Mouse (Mus musculus): ENCODE measurements around the gene Mtfr2. TPM values are rescaled to one million over a fixed set of nuclear protein-coding genes. Genes with fewer than 3 reads are reported as not detected.

Mtfr2 gene
- polyA plus RNA-seq, 1 experiment from 2014 or later = 5.3 TPM

DNA sequence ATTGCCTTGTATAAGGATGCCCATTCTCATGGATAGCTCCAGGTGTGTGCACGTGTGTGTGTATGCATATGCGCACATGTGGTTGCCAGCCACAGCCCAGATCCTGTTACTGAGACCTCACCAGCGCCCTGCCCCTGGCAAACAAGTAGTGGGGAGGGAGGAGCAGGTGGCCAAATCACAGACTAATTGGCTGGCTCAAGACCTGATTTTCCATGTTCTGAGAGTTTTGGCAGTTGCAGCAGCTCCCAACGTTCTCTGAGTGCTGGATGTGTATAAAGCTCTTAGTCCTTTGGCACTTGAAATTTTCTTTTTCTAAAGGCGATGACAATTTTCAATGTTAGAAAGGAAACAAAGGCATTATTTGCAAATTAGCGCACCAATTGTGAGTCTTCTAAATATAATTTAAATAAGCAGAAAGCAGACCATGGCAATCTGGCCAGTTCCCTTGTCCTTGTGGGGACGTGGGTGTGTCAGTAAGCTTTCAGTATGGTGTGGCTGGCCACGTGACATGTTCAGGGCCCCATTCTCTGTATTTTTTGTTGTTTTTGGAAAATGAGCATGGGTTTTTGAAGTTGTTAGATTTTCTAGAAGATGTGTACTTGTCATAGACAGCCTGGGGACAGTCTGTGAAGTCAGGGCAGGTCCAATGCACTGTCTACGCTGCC lies 31.6 kb downstream of the Mtfr2 start:
- DNase-seq (ENCODE audit: low spot score) = no peak

DNA sequence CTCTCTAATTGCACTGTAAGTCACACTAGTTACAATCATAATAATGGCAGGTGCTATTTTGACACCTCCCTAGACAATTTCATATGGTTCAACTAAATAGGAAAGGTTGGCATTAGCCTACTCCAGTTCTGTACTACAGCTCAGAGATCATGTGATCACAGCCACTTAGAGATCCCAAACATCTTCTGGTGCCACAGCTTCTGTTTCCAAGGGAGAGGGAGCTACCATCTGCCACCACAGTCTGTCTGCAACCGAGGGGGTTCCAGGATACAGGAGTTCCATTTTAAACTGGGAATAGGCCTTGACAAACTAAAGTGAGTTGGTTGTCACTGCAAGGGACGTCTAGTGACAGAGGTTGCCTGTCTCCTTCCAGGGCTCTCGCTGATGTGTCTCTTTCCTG lies 33.2 kb downstream of the Mtfr2 start:
- no peak for DNase-seq (ENCODE audit: low spot score)

DNA sequence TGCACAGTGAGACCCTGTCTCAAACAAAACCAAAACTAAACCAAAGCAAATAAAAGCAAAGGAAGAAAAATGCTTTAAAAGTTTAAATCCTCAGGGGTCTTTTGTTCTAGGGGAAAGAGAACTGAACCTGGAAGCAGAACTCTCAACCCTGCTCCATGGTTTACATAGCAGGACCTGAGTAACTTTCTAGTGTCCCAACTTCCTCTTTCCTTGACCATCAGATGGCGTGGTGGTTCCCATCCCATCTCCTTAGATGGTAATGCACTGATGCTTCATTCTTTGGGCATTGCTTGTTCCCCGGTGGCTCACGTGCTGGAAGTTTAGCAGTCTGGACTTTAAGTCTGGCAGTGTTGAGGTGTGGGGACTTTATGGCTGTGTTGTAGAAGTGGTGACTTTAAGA lies 33.8 kb downstream of the Mtfr2 start:
- DNase-seq (ENCODE audit: low spot score) = no peak

DNA sequence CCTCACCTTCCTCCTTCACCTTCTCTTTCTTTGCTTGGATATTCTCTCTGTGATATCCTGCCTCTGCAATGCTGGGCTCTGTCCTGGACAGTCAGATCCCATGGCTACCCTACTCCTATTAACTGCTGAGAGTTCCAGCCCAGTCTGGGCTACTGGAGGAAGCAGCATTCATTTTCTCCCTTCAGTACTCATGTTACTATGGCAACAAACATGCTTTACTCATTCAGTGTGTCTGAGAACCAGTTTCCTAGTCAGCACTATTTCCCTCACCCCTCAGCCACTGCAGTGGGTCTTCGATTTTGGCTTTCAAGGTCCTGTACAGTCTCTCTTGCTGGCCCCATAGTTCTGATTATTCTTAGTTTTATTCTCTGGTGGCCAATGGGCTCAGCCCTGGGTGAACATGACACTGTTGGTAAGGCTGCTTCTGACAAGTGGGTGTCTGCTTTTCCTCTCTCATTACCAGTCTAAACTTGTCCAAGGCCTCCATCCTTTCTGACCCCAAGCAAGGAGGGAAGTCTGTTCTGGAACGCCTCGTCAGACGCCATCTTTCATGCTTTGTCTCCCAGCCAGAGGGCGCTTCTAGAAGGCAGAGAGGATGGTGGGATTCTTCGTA lies 35.3 kb downstream of the Mtfr2 start:
- DNase-seq (ENCODE audit: low spot score) = no peak

DNA sequence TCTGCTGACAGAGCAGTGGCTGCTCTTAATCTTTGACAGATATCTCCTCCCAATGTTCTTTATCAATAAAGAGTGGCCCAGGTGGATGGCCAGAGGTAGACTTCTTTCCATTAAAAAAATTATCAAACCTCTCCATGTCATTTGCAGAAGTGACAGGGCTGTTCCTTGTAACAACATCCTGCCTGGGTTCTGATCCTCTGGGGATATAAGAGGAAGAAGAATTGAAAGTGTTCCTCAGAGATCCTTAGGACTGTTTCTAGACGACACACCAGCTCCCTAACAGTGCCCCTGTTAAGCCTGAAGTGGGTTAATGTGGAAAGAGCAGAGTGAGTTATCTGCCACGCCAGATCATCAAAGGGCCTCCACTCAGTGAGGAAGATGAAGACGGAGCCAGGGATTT lies 43.0 kb downstream of the Mtfr2 start:
- no peak for DNase-seq (ENCODE audit: low spot score)

DNA sequence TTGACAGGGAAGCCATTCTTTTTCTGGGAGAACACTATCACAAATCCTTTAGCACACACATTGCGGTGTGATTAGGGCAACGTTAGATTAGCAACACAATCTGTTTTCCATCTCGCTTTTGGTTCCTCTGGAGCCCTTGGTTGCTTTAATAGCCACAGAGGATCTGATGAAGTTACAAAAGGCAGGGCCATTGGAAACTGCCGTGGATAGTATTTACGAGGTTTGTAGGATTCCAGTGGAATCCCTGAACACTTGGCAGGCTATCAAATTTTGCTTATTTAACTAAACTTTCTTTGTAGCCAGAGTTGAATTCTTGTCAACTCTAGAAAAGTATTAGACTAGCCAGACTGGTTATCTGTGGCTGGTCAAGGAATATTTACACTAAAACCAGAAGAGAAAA lies 47.2 kb downstream of the Mtfr2 start:
- DNase-seq (ENCODE audit: low spot score) = no peak

DNA sequence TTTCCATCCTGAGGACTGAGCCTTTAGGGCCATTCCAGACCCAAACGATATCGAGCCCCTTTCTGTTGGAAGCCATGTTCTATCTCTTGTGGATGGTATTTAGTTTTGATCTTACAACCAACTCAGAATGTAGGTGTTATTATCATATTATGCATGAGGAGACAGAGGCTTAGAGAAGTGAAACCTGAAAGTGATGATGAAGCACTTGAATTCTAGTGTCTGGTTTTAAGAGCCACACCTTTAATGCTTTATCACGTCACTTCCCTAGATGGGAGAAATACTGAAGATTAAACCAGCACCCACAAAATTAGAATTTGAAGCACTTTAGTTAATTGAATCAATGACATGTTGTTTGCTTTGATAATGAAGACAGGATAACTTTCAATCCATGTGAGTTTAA lies 48.2 kb downstream of the Mtfr2 start:
- no peak for DNase-seq (ENCODE audit: low spot score)

DNA sequence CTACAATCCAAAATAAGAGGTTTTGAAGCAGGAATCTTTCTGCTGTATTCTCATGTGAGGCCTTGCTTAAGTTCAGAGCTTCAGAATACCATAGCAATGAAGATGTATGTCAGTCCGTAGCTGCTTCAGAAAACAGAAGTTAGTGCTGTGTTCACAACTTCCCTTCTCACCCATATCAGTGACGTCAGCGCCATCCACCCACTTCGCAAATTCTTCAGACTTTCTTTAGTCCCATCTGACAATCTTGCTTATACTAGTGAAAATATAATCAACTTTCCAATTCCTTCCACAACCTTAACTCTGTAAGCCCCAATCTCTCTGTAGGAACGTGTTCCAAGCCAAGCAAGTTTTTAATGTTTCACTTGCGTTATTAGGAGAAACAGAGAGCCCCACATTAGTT lies 50.7 kb downstream of the Mtfr2 start:
- DNase-seq (ENCODE audit: low spot score) = peak; percentile 2

DNA sequence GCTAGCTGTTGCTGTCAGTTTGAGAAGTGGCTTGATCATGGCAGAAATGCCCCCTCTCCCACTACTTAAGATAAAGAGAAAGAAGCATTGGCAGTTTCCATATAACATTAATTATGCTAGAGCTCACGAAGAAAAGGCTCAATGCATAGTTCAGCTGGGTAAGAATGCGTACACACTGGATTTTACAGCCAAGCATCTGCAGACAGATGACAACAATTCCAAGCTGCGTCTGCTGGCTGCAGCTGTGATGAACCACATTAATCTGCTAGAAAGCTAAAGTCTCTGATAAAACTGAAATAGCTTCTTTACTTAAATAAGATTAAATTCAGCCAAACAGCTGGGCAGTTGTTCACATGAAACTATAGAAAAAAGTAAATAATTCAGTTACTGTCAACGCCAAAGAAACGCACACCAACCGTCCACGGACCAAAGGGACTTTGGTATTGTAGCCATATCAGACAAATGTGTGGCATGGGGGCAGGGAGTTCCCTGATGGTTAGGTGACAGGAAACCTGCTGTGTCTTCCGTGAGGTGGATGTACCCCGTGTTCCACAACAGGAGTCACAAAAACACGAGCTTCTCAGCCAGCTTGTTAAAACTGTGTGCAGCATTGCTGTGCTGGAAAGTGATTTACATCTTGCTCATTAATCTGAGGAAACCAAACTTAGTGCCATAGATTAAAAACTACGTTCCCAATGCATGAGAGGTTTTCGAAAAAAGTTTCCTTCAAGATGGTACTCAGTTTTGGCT lies 51.2 kb downstream of the Mtfr2 start:
- no peak for DNase-seq (ENCODE audit: low spot score)

DNA sequence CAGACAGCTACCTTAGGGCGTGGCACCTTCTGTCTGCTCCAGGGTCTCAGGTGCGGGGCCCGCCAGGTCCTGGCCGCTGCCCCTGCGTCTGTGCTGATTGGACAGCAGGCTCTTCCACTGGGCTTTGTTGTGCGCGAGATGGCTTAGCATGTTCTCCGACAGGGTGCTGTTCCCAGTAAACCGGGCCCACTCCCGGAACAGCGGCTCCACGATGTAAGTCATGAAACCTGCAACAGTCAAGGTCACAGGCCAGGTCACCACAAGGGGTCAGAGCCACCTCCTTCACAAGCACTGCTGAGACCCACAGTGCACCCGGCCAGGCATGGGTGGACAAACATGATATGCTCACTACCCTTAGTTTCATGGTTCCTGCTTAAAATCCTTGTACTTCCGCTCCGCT lies 52.8 kb downstream of the Mtfr2 start:
- no peak for DNase-seq (ENCODE audit: low spot score)

DNA sequence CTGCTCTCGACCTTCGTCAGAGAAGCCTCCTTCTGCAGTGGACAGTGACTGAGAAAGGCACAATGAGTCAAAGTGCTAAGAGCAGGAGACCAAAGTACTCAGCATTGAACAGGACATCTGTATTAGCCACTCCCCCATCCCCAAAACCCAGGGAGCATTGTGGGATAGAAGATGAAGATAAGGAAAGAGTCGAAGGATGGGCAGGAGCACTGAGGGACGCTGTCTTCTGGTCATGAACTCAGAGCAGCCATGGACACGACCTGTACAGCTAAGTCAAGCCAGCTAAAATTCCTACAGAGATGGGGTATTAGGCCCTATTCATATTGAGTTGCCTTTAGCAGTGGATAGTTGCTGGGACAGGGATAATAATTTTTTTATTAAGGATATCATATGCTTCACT lies 55.4 kb downstream of the Mtfr2 start:
- DNase-seq (ENCODE audit: low spot score) = no peak

DNA sequence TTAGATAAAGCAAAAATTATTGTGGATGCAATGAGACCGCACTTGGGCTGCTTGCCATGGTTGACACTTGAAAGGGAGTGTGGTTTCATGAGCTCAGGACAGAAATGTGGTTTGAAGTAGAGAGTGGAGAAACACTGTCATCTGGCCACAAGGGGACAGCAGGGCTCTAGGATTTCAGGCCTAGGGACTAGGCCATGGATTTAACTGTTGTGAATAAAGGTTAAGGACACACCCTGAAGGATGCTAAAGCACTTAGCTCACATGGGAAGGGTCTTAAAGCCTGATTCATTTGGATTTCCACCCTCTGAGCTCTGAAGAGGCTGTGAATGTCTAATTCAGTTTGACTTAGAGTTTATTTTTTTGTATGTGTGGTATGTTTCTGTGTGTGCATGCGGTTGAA lies 57.9 kb downstream of the Mtfr2 start:
- DNase-seq (ENCODE audit: low spot score) = peak; percentile 22

DNA sequence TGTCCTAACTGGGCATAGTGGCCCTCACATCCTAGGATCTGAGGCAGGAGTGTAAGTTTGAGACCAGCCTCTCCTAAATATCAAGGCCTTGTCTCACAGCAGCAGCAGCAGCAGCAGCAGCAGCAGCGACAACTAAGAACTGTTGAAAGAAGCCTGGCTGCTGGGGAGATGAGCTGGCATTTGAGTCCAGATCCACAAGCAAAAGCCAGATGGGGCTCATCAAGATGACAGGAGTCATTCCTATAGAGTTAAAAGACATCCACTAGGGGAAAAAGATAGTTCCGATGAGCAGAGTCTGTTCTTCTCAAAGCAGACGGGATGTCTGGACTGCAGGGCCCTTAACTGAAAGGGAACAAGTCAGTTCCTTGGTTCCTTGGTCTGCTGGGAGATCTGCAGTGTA lies 60.8 kb downstream of the Mtfr2 start:
- DNase-seq (ENCODE audit: low spot score) = no peak

DNA sequence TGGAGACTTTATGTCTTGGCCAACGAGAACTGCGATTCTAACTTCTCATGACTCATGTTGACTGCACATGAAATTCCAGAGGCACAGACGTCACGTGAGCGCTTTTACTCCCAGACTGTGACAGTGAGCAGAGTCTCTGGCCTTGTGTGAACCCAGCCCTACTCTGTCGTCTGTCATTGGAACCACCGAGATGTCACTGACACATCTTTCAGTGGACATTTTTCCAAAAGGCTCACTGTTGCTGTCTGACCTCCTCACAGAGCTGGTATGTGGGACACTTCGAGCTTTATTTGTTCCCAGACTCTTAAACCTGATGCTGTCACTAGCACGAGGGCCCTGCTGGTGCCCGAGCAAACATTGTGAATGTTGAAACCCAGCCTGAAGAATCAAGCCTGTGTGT lies 61.6 kb downstream of the Mtfr2 start:
- no peak for DNase-seq (ENCODE audit: low spot score)

Other genes with a start within 250 kb of the Mtfr2 start
- 17.5 and 23.9 TPM in 2 replicates for gene Map7, start 199.3 kb upstream of the Mtfr2 start, polyA plus RNA-seq (2015; fragmentation: Nextera tagmentation; extraction: Ambion mirVana)
- gene Bclaf1, start 35.3 kb upstream of the Mtfr2 start, polyA plus RNA-seq (2015; fragmentation: Nextera tagmentation; extraction: Ambion mirVana) = 110 and 112 TPM in 2 replicates

All from thymus, postnatal 0 days (tissue).